Mouse (Mus musculus) ES-E14 (cell line): ENCODE results near the gene Nme4. TPM values are rescaled to one million over a fixed set of nuclear protein-coding genes. Genes with fewer than 3 reads are reported as not detected.

ENCODE experiments used
- DNase-seq: peaks from one replicate; pipeline ENCODE4 v3.0.0-alpha.2; 2013; ENCODE audit warnings: low read depth, low spot score
- H3K27ac ChIP-seq: 2 replicates; pipeline ENCODE4 v1.5.1; 2012; ENCODE audit warnings: low read depth, mild to moderate bottlenecking, low read length, moderate library complexity, mixed read lengths; ENCODE audit not compliant: poor library complexity, insufficient read depth, severe bottlenecking
- H3K36me3 ChIP-seq: 2 replicates; pipeline ENCODE4 v1.6.1; 2012; ENCODE audit warnings: mild to moderate bottlenecking, low read length, moderate library complexity, mixed read lengths; ENCODE audit not compliant: control insufficient read depth, poor library complexity, insufficient read depth, severe bottlenecking
- H3K4me1 ChIP-seq, 2 experiments: fragments of 150-350 bp in 1 of 2; sonication (generic) in 1 of 2; 2 replicates each; pipeline ENCODE4 v1.6.1; 2012; ENCODE audit warnings: low read length in 2 of 2, mild to moderate bottlenecking in 1 of 2, mixed read lengths in 1 of 2; ENCODE audit not compliant: control insufficient read depth in 2 of 2, insufficient read depth in 2 of 2, poor library complexity in 1 of 2
- H3K4me3 ChIP-seq, 2 experiments: fragments of 150-350 bp in 1 of 2; sonication (generic) in 1 of 2; 2 replicates each; pipeline ENCODE4 v1.5.1; 2012; ENCODE audit warnings: low read length in 2 of 2, low read depth in 1 of 2, mild to moderate bottlenecking in 1 of 2, mixed read lengths in 1 of 2; ENCODE audit not compliant: insufficient read depth in 1 of 2, poor library complexity in 1 of 2, severe bottlenecking in 1 of 2
- H3K9ac ChIP-seq: 2 replicates; pipeline ENCODE4 v1.6.1; 2012; ENCODE audit warnings: low read depth, mild to moderate bottlenecking, low read length, mixed read lengths; ENCODE audit not compliant: poor library complexity, insufficient read depth, severe bottlenecking
- H3K9me3 ChIP-seq: fragments of 150-350 bp; sonication (generic); 2 replicates; pipeline ENCODE4 v1.6.1; 2012; ENCODE audit warnings: low read depth, mild to moderate bottlenecking, low read length; ENCODE audit not compliant: control insufficient read depth, insufficient read depth
- CHD2 ChIP-seq: IDR thresholded peaks from 2 replicates; pipeline ENCODE4 v1.6.1; 2014; ENCODE audit warnings: mild to moderate bottlenecking, low read depth, low read length, inconsistent platforms
- HCFC1 ChIP-seq: IDR thresholded peaks from 2 replicates; pipeline ENCODE4 v1.6.1; 2012; ENCODE audit warnings: low read length, inconsistent platforms, borderline replicate concordance; ENCODE audit not compliant: insufficient read depth
- MAFK ChIP-seq: IDR thresholded peaks from 2 replicates; pipeline ENCODE4 v1.6.1; 2014; ENCODE audit warnings: mild to moderate bottlenecking, low read depth, low read length, inconsistent platforms; ENCODE audit not compliant: insufficient read depth
- ZC3H11A ChIP-seq: IDR thresholded peaks from 2 replicates; pipeline ENCODE4 v1.6.1; 2012; ENCODE audit warnings: low read depth, mild to moderate bottlenecking, inconsistent platforms, low read length, borderline replicate concordance
- ZNF384 ChIP-seq: IDR thresholded peaks from 2 replicates; pipeline ENCODE4 v1.6.1; 2012; ENCODE audit warnings: low read depth, low read length, inconsistent platforms
- in situ Hi-C, 2 experiments: fragments of 600-800 bp; cut with MboI; formaldehyde crosslinking; loops; one replicate each; pipeline ENCODE4 v1.15.1; 2025; ENCODE audit warnings: low sequenced_read_pairs in 2 of 2, inconsistent platforms in 1 of 2; ENCODE audit not compliant: unreplicated experiment in 2 of 2
- total RNA-seq: library from RNA; depleted of rRNA; stranded (reverse); fragments of 300-350 nt; gene quantifications from 2 replicates; pipeline ENCODE4 v1.2.3, GENCODE M21; 2012; rRNA removed

Gene Nme4
- total RNA-seq: 96.4 and 133 TPM in 2 replicates

DNA sequence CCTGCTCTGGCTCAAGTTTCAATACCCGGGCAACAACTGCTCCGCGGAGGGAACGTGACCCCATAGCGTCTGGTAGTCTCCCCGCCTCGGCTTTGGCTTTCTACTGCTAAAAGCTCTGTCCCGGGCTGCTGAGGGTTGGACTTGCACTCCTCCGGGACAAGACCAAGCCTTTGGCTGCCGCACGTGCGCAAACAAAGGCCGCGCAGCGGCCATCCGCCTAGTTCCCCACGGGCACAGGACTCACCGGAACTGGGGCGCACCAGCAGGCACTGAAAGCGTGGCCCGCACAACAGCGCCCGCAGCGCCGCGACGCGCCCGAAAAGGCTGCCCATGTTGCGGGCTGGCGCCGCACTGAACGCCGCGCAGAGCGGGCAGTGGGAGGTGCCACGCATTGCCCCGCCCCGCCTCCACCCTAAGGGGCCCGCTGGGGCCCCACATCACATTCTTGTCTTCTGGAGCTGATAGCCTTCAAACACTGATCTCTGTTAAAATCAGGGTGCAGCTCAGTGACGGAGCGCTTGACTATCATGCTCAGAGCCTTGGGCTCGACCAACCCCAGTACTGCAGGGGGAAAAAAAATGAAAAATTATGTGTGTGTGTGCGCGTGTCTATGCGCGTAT lies at the start of gene Nme4:
Nme4 (minus strand) TSS at position 482 of the 620 bp plus-strand sequence.
- in situ Hi-C loops: no loop called here
- peak within 1 kb of the TSS; percentile 37 for H3K27ac ChIP-seq
- peak within 1 kb of the TSS; percentile 76 to 86 for H3K4me3 ChIP-seq
- no peak for DNase-seq
- TF ChIP-seq HCFC1 (peak; percentile 57; the same call in 1 of the 2 replicates), CHD2 (no peak)
- H3K9ac ChIP-seq: peak within 1 kb of the TSS; percentile 89
- peaks cover 25% of the 10 kb centered on the region for H3K36me3 ChIP-seq
- peaks cover 0 to 5% of the 10 kb centered on the region in 2 experiments; a peak in 1 of 4 replicates for H3K4me1 ChIP-seq
- H3K9me3 ChIP-seq: no peaks in the 10 kb centered on the region

DNA sequence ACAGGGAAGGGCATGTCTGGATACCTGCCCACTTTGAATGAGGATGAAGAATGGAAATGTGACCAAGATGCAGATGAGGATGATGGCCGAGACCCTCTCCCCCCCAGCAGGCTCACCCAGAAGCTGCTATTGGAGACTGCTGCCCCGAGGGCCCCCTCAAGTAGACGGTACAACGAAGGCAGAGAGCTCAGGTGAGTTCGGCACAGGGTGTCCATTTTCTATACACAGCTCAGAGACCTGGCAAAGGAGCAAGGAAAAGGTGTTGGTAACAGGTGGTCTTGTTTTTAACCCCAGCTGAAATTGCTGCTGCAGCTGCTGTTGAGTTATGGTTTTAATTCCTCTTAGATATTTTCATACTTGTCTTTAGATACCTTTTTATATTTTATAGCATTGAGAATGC lies 48.0 kb upstream of the Nme4 start:
- in situ Hi-C loops: no loop called here
- Histone ChIP-seq H3K27ac (no peak overlapping the region), H3K4me1 (no peaks in the 10 kb centered on the region), H3K4me3 (no peak overlapping the region), H3K9me3 (no peaks in the 10 kb centered on the region), H3K9ac (no peak overlapping the region), H3K36me3 (peaks cover 10% of the 10 kb centered on the region)
- TF ChIP-seq MAFK (no peak), ZNF384 (no peak), ZC3H11A (no peak), HCFC1 (no peak), CHD2 (no peak)
- no peak for DNase-seq

DNA sequence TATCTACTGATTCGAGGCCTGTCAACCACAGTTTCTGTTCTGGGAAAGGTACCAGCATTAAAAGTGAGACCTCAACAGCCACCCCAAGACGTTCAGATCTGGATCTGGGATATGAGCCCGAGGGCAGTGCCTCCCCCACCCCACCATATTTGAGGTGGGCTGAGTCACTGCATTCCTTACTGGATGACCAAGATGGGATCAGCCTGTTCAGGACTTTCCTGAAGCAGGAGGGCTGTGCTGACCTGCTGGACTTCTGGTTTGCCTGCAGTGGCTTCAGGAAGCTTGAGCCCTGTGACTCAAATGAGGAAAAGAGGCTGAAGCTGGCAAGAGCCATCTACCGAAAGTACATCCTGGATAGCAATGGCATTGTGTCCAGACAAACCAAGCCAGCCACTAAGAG lies 47.4 kb upstream of the Nme4 start:
- peaks cover 0 to 3% of the 10 kb centered on the region in 2 experiments; a peak in 1 of 4 replicates for H3K4me1 ChIP-seq
- no peak overlapping the region for H3K27ac ChIP-seq
- in situ Hi-C loops: no loop called here
- peaks cover 10% of the 10 kb centered on the region for H3K36me3 ChIP-seq
- H3K9ac ChIP-seq: no peak overlapping the region
- no peaks in the 10 kb centered on the region for H3K9me3 ChIP-seq
- TF ChIP-seq ZC3H11A (no peak), ZNF384 (no peak), MAFK (no peak), HCFC1 (no peak), CHD2 (no peak)
- no peak for DNase-seq
- H3K4me3 ChIP-seq: no peak overlapping the region

DNA sequence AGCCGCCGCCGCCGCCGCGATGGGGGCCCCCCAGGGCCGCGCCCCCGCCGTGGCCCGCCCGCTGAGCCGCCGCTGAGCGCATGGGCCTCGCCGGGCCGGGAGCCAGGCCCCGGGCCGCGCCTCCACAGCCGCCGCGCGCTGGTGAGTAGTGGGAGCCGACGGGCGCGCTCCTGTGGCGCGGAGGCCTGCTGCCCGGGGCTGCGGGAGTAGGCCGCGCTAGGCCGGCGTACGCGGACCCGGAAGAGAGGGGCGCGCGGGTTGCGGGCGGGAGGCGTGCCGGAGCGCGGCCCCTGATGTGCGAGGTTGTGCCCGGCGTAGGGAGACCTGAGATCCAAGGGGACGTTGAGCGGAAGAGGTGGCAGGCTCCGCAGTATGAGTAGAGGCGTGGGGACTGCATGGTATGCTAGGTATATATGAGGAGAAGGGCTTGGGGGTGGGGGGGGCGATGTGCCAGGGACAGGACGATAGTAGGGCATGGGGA lies 43.5 kb upstream of the Nme4 start:
- peaks cover 0 to 5% of the 10 kb centered on the region in 2 experiments; a peak in 1 of 4 replicates for H3K4me1 ChIP-seq
- H3K36me3 ChIP-seq: peaks cover 10% of the 10 kb centered on the region
- peak overlapping the region; percentile 88 for H3K9ac ChIP-seq
- H3K9me3 ChIP-seq: no peaks in the 10 kb centered on the region
- no peak for DNase-seq
- in situ Hi-C loops: no loop called here
- H3K27ac ChIP-seq: peak overlapping the region; percentile 67
- TF ChIP-seq ZNF384 (no peak), MAFK (no peak), ZC3H11A (no peak), CHD2 (no peak), HCFC1 (no peak)
- H3K4me3 ChIP-seq: peak overlapping the region; percentile 92 to 93
